Mouse (Mus musculus): ENCODE data around the gene Dgkg. TPM values are rescaled to one million over a fixed set of nuclear protein-coding genes. Genes with fewer than 3 reads are reported as not detected.

The Dgkg gene
- polyA plus RNA-seq, 1 experiment from 2014 or later, result 4.5 TPM

Small RNA genes lying within 50 kb of the gene (microRNA-seq; reads per million reads assigned to microRNA genes)
- gene Mir6362 (not detected), gene Mir8095 (not detected)

Other genes with a start within 250 kb of the Dgkg start
- 21.7 and 32.1 TPM in 2 replicates for gene Etv5, start 217.5 kb downstream of the Dgkg start, polyA plus RNA-seq (2015; fragmentation: Nextera tagmentation; extraction: Ambion mirVana)
- not detected in 2 replicates for gene Crygs, start 154.4 kb upstream of the Dgkg start, polyA plus RNA-seq (2015; fragmentation: Nextera tagmentation; extraction: Ambion mirVana)
- 19.6 and 24.8 TPM in 2 replicates for gene Tbccd1, start 200.4 kb upstream of the Dgkg start, polyA plus RNA-seq (2015; fragmentation: Nextera tagmentation; extraction: Ambion mirVana)
- gene Dnajb11, start 200.6 kb upstream of the Dgkg start, polyA plus RNA-seq (2015; fragmentation: Nextera tagmentation; extraction: Ambion mirVana), result 100 and 103 TPM in 2 replicates
- gene Ahsg, start 234.1 kb upstream of the Dgkg start, polyA plus RNA-seq (2015; fragmentation: Nextera tagmentation; extraction: Ambion mirVana), result 0.12 and 0.36 TPM in 2 replicates